Mouse (Mus musculus): Measurements from ENCODE around the gene Pacsin2.

- TF ChIP-seq CTCF (IDR thresholded peaks at IDR 0.05; ENCODE audit: low read depth, low read length) (no peak), POLR2A (IDR thresholded peaks at IDR 0.05; ENCODE audit: insufficient read depth, low read length) (no peak), EP300 (IDR thresholded peaks at IDR 0.05; ENCODE audit: insufficient read depth, low read depth, low read length) (no peak)
Observed at GRCm38 (mm10) chr15:83411616-83412015, 52.8 kb downstream of the Pacsin2 start.
